Mouse (Mus musculus) liver, embryonic 11.5 days (tissue): ENCODE results near the gene Lca5l. TPM values are rescaled to one million over a fixed set of nuclear protein-coding genes. Genes with fewer than 3 reads are reported as not detected.

ENCODE experiments used
- ATAC-seq: fragments of 200-750 bp; cut with Nextera tagmentation; replicated peaks from 2 replicates; pipeline ENCODE4 v1.8.0; 2017; ENCODE audit warnings: moderate number of reproducible peaks, mild to moderate bottlenecking, moderate TSS enrichment, moderate library complexity; ENCODE audit not compliant: low FRiP score
- DNase-seq: peaks from one replicate; pipeline ENCODE4 v3.0.0-alpha.2; 2017; ENCODE audit warnings: low spot score
- H3K27ac ChIP-seq: fragments of 300-500 bp; sonication (generic); 2 replicates; pipeline ENCODE4 v1.5.1; 2014; ENCODE audit warnings: mild to moderate bottlenecking, low read depth, low read length, control low read depth
- H3K27me3 ChIP-seq: fragments of 300-500 bp; sonication (generic); replicated peaks from 2 replicates; pipeline ENCODE4 v1.6.1; 2014; ENCODE audit warnings: low read length, mixed read lengths; ENCODE audit not compliant: control insufficient read depth, insufficient read depth
- H3K36me3 ChIP-seq: fragments of 300-500 bp; sonication (generic); 2 replicates; pipeline ENCODE4 v1.6.1; 2014; ENCODE audit warnings: mild to moderate bottlenecking, low read length, moderate library complexity, mixed read lengths; ENCODE audit not compliant: control insufficient read depth, insufficient read depth
- H3K4me1 ChIP-seq: fragments of 300-500 bp; sonication (generic); replicated peaks from 2 replicates; pipeline ENCODE4 v1.6.1; 2014; ENCODE audit warnings: low read length, mixed read lengths; ENCODE audit not compliant: control insufficient read depth, insufficient read depth
- H3K4me2 ChIP-seq: fragments of 300-500 bp; sonication (generic); 2 replicates; pipeline ENCODE4 v1.6.1; 2014; ENCODE audit warnings: mild to moderate bottlenecking, control low read depth, moderate library complexity
- H3K4me3 ChIP-seq: fragments of 300-500 bp; sonication (generic); 2 replicates; pipeline ENCODE4 v1.5.1; 2014; ENCODE audit warnings: low read depth, low read length, control low read depth
- H3K9ac ChIP-seq: fragments of 300-500 bp; sonication (generic); 2 replicates; pipeline ENCODE4 v1.6.1; 2014; ENCODE audit warnings: low read depth, low read length, control low read depth
- H3K9me3 ChIP-seq: fragments of 300-500 bp; sonication (generic); 2 replicates; pipeline ENCODE4 v1.6.1; 2016; ENCODE audit warnings: low read length, inconsistent platforms, mixed read lengths; ENCODE audit not compliant: control insufficient read depth
- WGBS: fragments of 180-500 bp; shearing (Covaris S2); extraction: QIAGEN DNeasy Blood & Tissue Kit; methylation state at CpG from one replicate; pipeline ENCODE4 v1.1.7; 2014; 5-methylcytosine and 5-hydroxymethylcytosine counted together
- polyA plus RNA-seq: library from polyadenylated mRNA; unstranded; fragments of >200 nt; fragmentation: Nextera tagmentation; extraction: Ambion mirVana; gene quantifications from 2 replicates; pipeline ENCODE4 v1.2.1, GENCODE M21; 2014

The Lca5l gene
- polyA plus RNA-seq, 1 experiment from 2014 or later: 0.32 TPM

DNA sequence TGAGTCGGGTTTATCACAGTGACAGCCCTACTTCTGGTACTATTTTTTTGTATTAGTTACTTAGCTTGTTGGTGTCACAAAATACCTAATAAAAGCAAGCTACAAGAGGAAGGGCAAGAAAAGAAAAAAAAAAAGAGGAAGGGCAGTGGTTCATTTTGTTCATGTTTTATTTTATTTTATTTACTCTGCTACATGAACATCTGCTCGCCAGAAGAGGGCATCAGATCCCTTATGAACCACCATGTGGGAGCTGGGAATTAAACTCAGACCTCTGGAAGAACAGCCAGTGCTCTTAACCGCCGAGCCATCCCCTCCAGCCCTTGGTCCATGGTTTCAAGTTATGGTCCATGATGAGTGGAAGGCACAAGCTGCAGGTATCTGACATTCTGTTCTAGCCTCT, 77.3 kb downstream of the Lca5l start:
- H3K27ac ChIP-seq: no peak overlapping the region
- no peak overlapping the region for H3K9ac ChIP-seq
- DNase-seq (no peak), ATAC-seq (no peak)
- no peaks in the 10 kb centered on the region for H3K9me3 ChIP-seq
- no peaks in the 10 kb centered on the region for H3K4me1 ChIP-seq
- no peak overlapping the region for H3K4me3 ChIP-seq
- no peaks in the 10 kb centered on the region for H3K27me3 ChIP-seq
- WGBS: 44% methylated on average over 4 of the region's 4 CpGs
- H3K36me3 ChIP-seq: 0 out of 2 replicates have a peak, but pooled peaks cover 2% of the 10 kb centered on the region
- no peak overlapping the region for H3K4me2 ChIP-seq

DNA sequence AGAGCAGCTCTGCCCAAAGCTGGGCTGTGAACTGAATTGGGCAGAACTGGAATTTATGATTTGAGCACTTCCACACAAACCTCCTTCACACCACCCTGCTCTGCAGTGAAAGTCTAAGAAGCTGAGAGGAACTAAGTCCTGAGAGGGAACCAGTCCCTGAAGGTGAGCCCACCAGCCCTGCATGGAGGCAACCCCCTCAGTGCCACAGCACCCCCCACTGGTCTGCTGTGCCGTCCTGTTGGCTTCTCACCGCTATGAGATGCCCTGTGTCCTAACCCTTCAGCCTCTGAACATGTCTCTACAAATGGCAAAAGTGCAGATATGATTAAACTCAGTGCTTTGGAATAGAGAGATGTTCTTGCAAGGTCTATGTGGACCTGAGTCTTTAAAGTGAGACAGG, 79.3 kb downstream of the Lca5l start:
- no peaks in the 10 kb centered on the region for H3K9me3 ChIP-seq
- H3K27me3 ChIP-seq: no peaks in the 10 kb centered on the region
- no peaks in the 10 kb centered on the region for H3K36me3 ChIP-seq
- no peaks in the 10 kb centered on the region for H3K4me1 ChIP-seq
- WGBS: 60% methylated on average over 2 of the region's 2 CpGs
- ATAC-seq: no peak
- H3K27ac ChIP-seq: no peak overlapping the region
- no peak overlapping the region for H3K4me3 ChIP-seq
- H3K4me2 ChIP-seq: no peak overlapping the region
- H3K9ac ChIP-seq: no peak overlapping the region
- no peak for DNase-seq

DNA sequence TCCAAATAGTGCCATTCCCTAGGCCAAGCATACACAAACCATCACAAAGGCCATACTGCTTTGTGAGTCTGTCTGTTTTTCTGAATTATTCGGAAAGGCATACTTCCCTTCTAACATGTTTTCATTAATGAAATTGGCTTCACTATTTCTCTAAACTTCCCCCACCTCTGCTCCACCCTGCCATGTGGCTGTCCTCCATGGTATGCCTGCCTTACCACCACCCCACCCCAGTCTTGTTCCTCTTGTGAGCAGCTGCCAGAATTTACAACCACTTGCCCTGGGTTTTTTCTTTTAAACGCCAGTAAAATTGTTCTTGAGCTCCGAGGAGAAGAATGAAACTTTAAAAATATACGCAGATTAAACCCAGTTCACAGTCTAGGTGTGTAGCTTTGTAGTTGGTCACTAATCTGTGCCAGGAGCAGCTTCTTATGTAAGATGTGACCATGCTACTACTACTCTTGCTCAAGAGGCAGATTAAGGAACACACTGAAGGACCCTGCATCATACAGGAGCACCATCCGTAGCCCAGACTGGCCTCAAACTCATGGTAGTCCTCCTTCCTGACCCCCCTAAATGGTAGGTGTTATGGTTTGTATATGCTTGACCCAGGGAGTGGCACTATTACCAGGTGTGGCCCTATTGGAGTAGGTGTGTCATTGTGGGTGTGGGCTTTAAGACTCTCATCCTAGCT, 81.3 kb downstream of the Lca5l start:
- WGBS: 78% methylated on average over 5 of the region's 5 CpGs
- H3K4me1 ChIP-seq: no peaks in the 10 kb centered on the region

GRCm38 (mm10) chr16:96109673-96110072, 82.4 kb downstream of the Lca5l start:
- H3K4me3 ChIP-seq: no peak overlapping the region
- no peak for ATAC-seq
- H3K4me1 ChIP-seq: no peaks in the 10 kb centered on the region
- no peaks in the 10 kb centered on the region for H3K36me3 ChIP-seq
- no peaks in the 10 kb centered on the region for H3K27me3 ChIP-seq
- WGBS: 58% methylated on average over 4 of the region's 4 CpGs
- no peak overlapping the region for H3K4me2 ChIP-seq
- DNase-seq: no peak
- H3K9ac ChIP-seq: no peak overlapping the region
- no peaks in the 10 kb centered on the region for H3K9me3 ChIP-seq
- H3K27ac ChIP-seq: no peak overlapping the region

More for the DNA sequence above, 81.3 kb downstream of the Lca5l start:
- Histone ChIP-seq H3K36me3 (no peaks in the 10 kb centered on the region), H3K27me3 (no peaks in the 10 kb centered on the region), H3K4me2 (no peak overlapping the region), H3K27ac (no peak overlapping the region), H3K9me3 (no peaks in the 10 kb centered on the region), H3K4me3 (no peak overlapping the region), H3K9ac (no peak overlapping the region)
- no peak for ATAC-seq
- DNase-seq: no peak

Other genes with a start within 250 kb of the Lca5l start
- 127 and 132 TPM in 2 replicates for gene Psmg1, start 201.3 kb downstream of the Lca5l start, polyA plus RNA-seq
- 46.3 and 52.0 TPM in 2 replicates for gene Brwd1, start 109.7 kb downstream of the Lca5l start, polyA plus RNA-seq
- gene Hmgn1, start 64.5 kb downstream of the Lca5l start, polyA plus RNA-seq: 450 and 470 TPM in 2 replicates
- gene Wrb, start 46.9 kb downstream of the Lca5l start, polyA plus RNA-seq: 48.3 and 53.6 TPM in 2 replicates
- gene Sh3bgr, start 8.2 kb upstream of the Lca5l start, polyA plus RNA-seq: 2.0 and 6.0 TPM in 2 replicates
- 0.11 and 0.23 TPM in 2 replicates for gene B3galt5, start 43.5 kb upstream of the Lca5l start, polyA plus RNA-seq